Mouse (Mus musculus) neural tube, embryonic 11.5 days (tissue): ENCODE results near the gene Aqp1. TPM values are rescaled to one million over a fixed set of nuclear protein-coding genes. Genes with fewer than 3 reads are reported as not detected.

Experiments used
- ATAC-seq: fragments of 200-750 bp; cut with Nextera tagmentation; 2 replicates; pipeline ENCODE4 v1.8.0; 2017; ENCODE audit warnings: moderate number of reproducible peaks, mild to moderate bottlenecking, moderate TSS enrichment, moderate library complexity; ENCODE audit not compliant: insufficient read depth, low FRiP score, low TSS enrichment
- DNase-seq: peaks from one replicate; pipeline ENCODE4 v3.0.0-alpha.2; 2015; ENCODE audit warnings: low spot score
- H3K27ac ChIP-seq: fragments of 300-500 bp; sonication (generic); 2 replicates; pipeline ENCODE4 v1.5.1; 2014; ENCODE audit warnings: low read depth, mild to moderate bottlenecking, low read length
- H3K27me3 ChIP-seq: fragments of 300-500 bp; sonication (generic); 2 replicates; pipeline ENCODE4 v1.6.1; 2014; ENCODE audit warnings: mild to moderate bottlenecking, low read length, mixed read lengths; ENCODE audit not compliant: control insufficient read depth, insufficient read depth
- H3K36me3 ChIP-seq: fragments of 300-500 bp; sonication (generic); 2 replicates; pipeline ENCODE4 v1.6.1; 2014; ENCODE audit warnings: mild to moderate bottlenecking, low read length, moderate library complexity, mixed read lengths; ENCODE audit not compliant: control insufficient read depth, insufficient read depth
- H3K4me1 ChIP-seq: fragments of 300-500 bp; sonication (generic); 2 replicates; pipeline ENCODE4 v1.6.1; 2014; ENCODE audit warnings: low read length, mixed read lengths; ENCODE audit not compliant: control insufficient read depth, insufficient read depth
- H3K4me2 ChIP-seq: fragments of 300-500 bp; sonication (generic); 2 replicates; pipeline ENCODE4 v1.6.1; 2014; ENCODE audit warnings: low read depth, mild to moderate bottlenecking, moderate library complexity
- H3K4me3 ChIP-seq: fragments of 300-500 bp; sonication (generic); 2 replicates; pipeline ENCODE4 v1.5.1; 2014; ENCODE audit warnings: low read depth, low read length
- H3K9ac ChIP-seq: fragments of 300-500 bp; sonication (generic); 2 replicates; pipeline ENCODE4 v1.6.1; 2014; ENCODE audit warnings: mild to moderate bottlenecking, low read length
- H3K9me3 ChIP-seq: fragments of 300-500 bp; sonication (generic); 2 replicates; pipeline ENCODE4 v1.6.1; 2016; ENCODE audit warnings: low read length; ENCODE audit not compliant: control insufficient read depth
- WGBS: fragments of 180-500 bp; shearing (Covaris S2); extraction: QIAGEN DNeasy Blood & Tissue Kit; methylation state at CpG from one replicate; pipeline ENCODE4 v1.1.7; 2014; 5-methylcytosine and 5-hydroxymethylcytosine counted together
- polyA plus RNA-seq: library from polyadenylated mRNA; unstranded; fragments of >200 nt; fragmentation: Nextera tagmentation; extraction: Ambion mirVana; gene quantifications from 2 replicates; pipeline ENCODE4 v1.2.1, GENCODE M21; 2014

Aqp1 gene
- polyA plus RNA-seq, 1 experiment from 2014 or later: 0.08 TPM

GRCm38 (mm10) chr6:55357636-55358031 is 21.4 kb downstream of the Aqp1 start:
- Histone ChIP-seq H3K27me3 (no peaks in the 10 kb centered on the region), H3K9ac (no peak overlapping the region)
- 73% methylated on average over 6 of the region's 6 CpGs for WGBS

GRCm38 (mm10) chr6:55358731-55359143 is 22.5 kb downstream of the Aqp1 start:
- H3K27ac ChIP-seq: no peak overlapping the region
- DNase-seq (peak; percentile 36), ATAC-seq (no peak; the same call in 1 of the 2 replicates)
- WGBS: 27% methylated on average over 2 of the region's 2 CpGs
- no peaks in the 10 kb centered on the region for H3K36me3 ChIP-seq
- H3K9ac ChIP-seq: no peak overlapping the region
- H3K4me1 ChIP-seq: no peaks in the 10 kb centered on the region
- no peak overlapping the region for H3K4me2 ChIP-seq
- H3K27me3 ChIP-seq: no peaks in the 10 kb centered on the region
- no peaks in the 10 kb centered on the region for H3K9me3 ChIP-seq
- no peak overlapping the region for H3K4me3 ChIP-seq

More at GRCm38 (mm10) chr6:55357636-55358031, 21.4 kb downstream of the Aqp1 start:
- no peak for ATAC-seq
- no peak overlapping the region for H3K4me3 ChIP-seq
- no peak overlapping the region for H3K4me2 ChIP-seq
- no peaks in the 10 kb centered on the region for H3K9me3 ChIP-seq
- H3K36me3 ChIP-seq: no peaks in the 10 kb centered on the region
- DNase-seq: no peak
- no peak overlapping the region for H3K27ac ChIP-seq
- no peaks in the 10 kb centered on the region for H3K4me1 ChIP-seq

- Histone ChIP-seq H3K36me3 (no peaks in the 10 kb centered on the region), H3K4me3 (no peak overlapping the region), H3K9me3 (no peaks in the 10 kb centered on the region), H3K9ac (no peak overlapping the region), H3K4me1 (no peaks in the 10 kb centered on the region), H3K27ac (no peak overlapping the region), H3K27me3 (no peaks in the 10 kb centered on the region), H3K4me2 (no peak overlapping the region)
- DNase-seq (no peak), ATAC-seq (no peak)
- 93% methylated on average over 1 of the region's 1 CpGs for WGBS
Measured at GRCm38 (mm10) chr6:55362663-55363062, 26.4 kb downstream of the Aqp1 start.

GRCm38 (mm10) chr6:55367126-55367525 is 30.9 kb downstream of the Aqp1 start:
- no peak for DNase-seq

GRCm38 (mm10) chr6:55370831-55371230 is 34.6 kb downstream of the Aqp1 start:
- no peaks in the 10 kb centered on the region for H3K27me3 ChIP-seq
- no peak overlapping the region for H3K4me3 ChIP-seq
- H3K9me3 ChIP-seq: no peaks in the 10 kb centered on the region
- DNase-seq: no peak
- H3K4me1 ChIP-seq: no peaks in the 10 kb centered on the region
- no peak overlapping the region for H3K4me2 ChIP-seq
- 90% methylated on average over 6 of the region's 6 CpGs for WGBS
- no peak overlapping the region for H3K27ac ChIP-seq
- H3K36me3 ChIP-seq: no peaks in the 10 kb centered on the region
- H3K9ac ChIP-seq: no peak overlapping the region
- no peak for ATAC-seq

More at GRCm38 (mm10) chr6:55367126-55367525, 30.9 kb downstream of the Aqp1 start:
- Histone ChIP-seq H3K9me3 (no peaks in the 10 kb centered on the region), H3K9ac (no peak overlapping the region), H3K4me2 (no peak overlapping the region), H3K27ac (no peak overlapping the region), H3K4me1 (no peaks in the 10 kb centered on the region), H3K27me3 (no peaks in the 10 kb centered on the region), H3K36me3 (no peaks in the 10 kb centered on the region), H3K4me3 (no peak overlapping the region)
- ATAC-seq: no peak

- Histone ChIP-seq H3K9me3 (no peaks in the 10 kb centered on the region), H3K4me2 (no peak within 1 kb of the TSS), H3K27ac (no peak within 1 kb of the TSS), H3K4me3 (no peak within 1 kb of the TSS), H3K36me3 (no peaks in the 10 kb centered on the region), H3K4me1 (no peaks in the 10 kb centered on the region), H3K9ac (no peak within 1 kb of the TSS), H3K27me3 (no peaks in the 10 kb centered on the region)
- no peak for DNase-seq
- 76% methylated on average over 6 of the region's 6 CpGs for WGBS
- no peak for ATAC-seq
Measured at GRCm38 (mm10) chr6:55376076-55376475, 39.8 kb downstream of the Aqp1 start, which contains the start of gene Ghrhr. Gene Ghrhr (plus strand): TSS chr6:55376295.

GRCm38 (mm10) chr6:55376511-55376910 is 40.3 kb downstream of the Aqp1 start:
- WGBS: 80% methylated on average over 5 of the region's 5 CpGs
- Histone ChIP-seq H3K36me3 (no peaks in the 10 kb centered on the region), H3K4me3 (no peak overlapping the region), H3K9me3 (no peaks in the 10 kb centered on the region), H3K27ac (no peak overlapping the region), H3K4me2 (no peak overlapping the region), H3K4me1 (no peaks in the 10 kb centered on the region), H3K9ac (no peak overlapping the region), H3K27me3 (no peaks in the 10 kb centered on the region)
- DNase-seq (no peak), ATAC-seq (no peak)

GRCm38 (mm10) chr6:55377461-55377860 is 41.2 kb downstream of the Aqp1 start:
- H3K4me3 ChIP-seq: no peak overlapping the region
- no peak overlapping the region for H3K27ac ChIP-seq
- WGBS: 85% methylated on average over 4 of the region's 4 CpGs
- no peaks in the 10 kb centered on the region for H3K36me3 ChIP-seq
- no peak overlapping the region for H3K4me2 ChIP-seq
- H3K9ac ChIP-seq: no peak overlapping the region
- H3K9me3 ChIP-seq: no peaks in the 10 kb centered on the region
- H3K4me1 ChIP-seq: no peaks in the 10 kb centered on the region
- H3K27me3 ChIP-seq: no peaks in the 10 kb centered on the region
- DNase-seq (no peak), ATAC-seq (no peak)

- Histone ChIP-seq H3K9ac (no peak overlapping the region), H3K4me2 (no peak overlapping the region), H3K9me3 (no peaks in the 10 kb centered on the region), H3K27ac (no peak overlapping the region), H3K4me1 (no peaks in the 10 kb centered on the region), H3K27me3 (no peaks in the 10 kb centered on the region), H3K36me3 (no peaks in the 10 kb centered on the region), H3K4me3 (no peak overlapping the region)
- ATAC-seq (peak; percentile 60), DNase-seq (peak; percentile 59)
- WGBS: 43% methylated on average over 3 of the region's 3 CpGs
Measured at GRCm38 (mm10) chr6:55379641-55380335, 43.6 kb downstream of the Aqp1 start.
